Mouse (Mus musculus) C2C12 (cell line): ENCODE measurements at regions not wholly inside any gene's neighbourhood (a gene's known extent, or its start where the extent isn't known, plus 50 kb on each side); places are given as distances from the start of the nearest gene placed in this dataset.

Experiments used
- CTCF ChIP-seq: IDR thresholded peaks from one replicate; pipeline ENCODE4 v1.5.1; 2011; ENCODE audit not compliant: control insufficient read depth, insufficient read depth, insufficient read length
- FOSL1 ChIP-seq: IDR thresholded peaks from one replicate; pipeline ENCODE4 v1.8.0; 2011; ENCODE audit warnings: mild to moderate bottlenecking, low read length; ENCODE audit not compliant: poor library complexity, insufficient read depth, severe bottlenecking
- MAX ChIP-seq: IDR thresholded peaks from one replicate; pipeline ENCODE4 v1.6.1; 2011; ENCODE audit warnings: mild to moderate bottlenecking, control low read depth
- MYOD1 ChIP-seq: IDR thresholded peaks from one replicate; pipeline ENCODE4 v1.6.1; 2011; ENCODE audit warnings: low read depth; ENCODE audit not compliant: control insufficient read depth, insufficient read length
- USF1 ChIP-seq: IDR thresholded peaks from one replicate; pipeline ENCODE4 v1.6.1; 2011; ENCODE audit warnings: low read depth, mild to moderate bottlenecking, control low read depth, moderate library complexity

GRCm38 (mm10) chr7:70891700-70892099 is 459.6 kb downstream of the Gm10295 start:
- no peak for TF ChIP-seq CTCF
- TF ChIP-seq MAX: no peak
- no peak for TF ChIP-seq MYOD1
- TF ChIP-seq FOSL1: no peak
- no peak for TF ChIP-seq USF1
